Mouse (Mus musculus) kidney, postnatal 36 days (tissue): Measurements from ENCODE around the gene Sprtn.

Source experiments
- DNase-seq, 2 experiments: peaks; one replicate each; pipeline ENCODE4 v3.0.0; 2021 to 2022; ENCODE audit warnings: mixed read lengths in 2 of 2

Gene Sprtn

GRCm38 (mm10) chr8:124905482-124905881 lies 7.8 kb downstream of the Sprtn start:
- DNase-seq: no peak

- peak in 1 of 2 experiments; percentile 14 for DNase-seq
These were observed 12.2 kb downstream of the Sprtn start for GRCm38 (mm10) chr8:124909936-124910335.

GRCm38 (mm10) chr8:124910349-124910748 lies 12.7 kb downstream of the Sprtn start:
- no peak for DNase-seq

GRCm38 (mm10) chr8:124911938-124912872 lies 14.5 kb downstream of the Sprtn start:
- peak; percentile 63 to 69 for DNase-seq

- peak; percentile 47 to 55 for DNase-seq
These were observed 16.4 kb downstream of the Sprtn start for GRCm38 (mm10) chr8:124914061-124914460.

- no peak for DNase-seq
These were observed 20.2 kb downstream of the Sprtn start for GRCm38 (mm10) chr8:124917741-124918484.

- DNase-seq: peak in 1 of 2 experiments; percentile 32
These were observed 23.9 kb downstream of the Sprtn start for GRCm38 (mm10) chr8:124921369-124922279.

- no peak for DNase-seq
These were observed 24.9 kb downstream of the Sprtn start for GRCm38 (mm10) chr8:124922490-124923089.

GRCm38 (mm10) chr8:124923971-124924652 lies 26.4 kb downstream of the Sprtn start:
- DNase-seq: peak; percentile 11 to 41

- DNase-seq: no peak
These were observed 28.0 kb downstream of the Sprtn start for GRCm38 (mm10) chr8:124925544-124926266.

GRCm38 (mm10) chr8:124926351-124926771 lies 28.7 kb downstream of the Sprtn start:
- DNase-seq: peak in 1 of 2 experiments; percentile 56

GRCm38 (mm10) chr8:124929006-124929405 lies 31.3 kb downstream of the Sprtn start:
- no peak for DNase-seq

- peak in 1 of 2 experiments; percentile 39 for DNase-seq
These were observed 32.4 kb downstream of the Sprtn start for GRCm38 (mm10) chr8:124930086-124930485.

- DNase-seq: no peak
These were observed 33.0 kb downstream of the Sprtn start for GRCm38 (mm10) chr8:124930649-124931048.

- DNase-seq: no peak
These were observed 34.7 kb downstream of the Sprtn start for GRCm38 (mm10) chr8:124932435-124932834.

GRCm38 (mm10) chr8:124935116-124935515 lies 37.4 kb downstream of the Sprtn start:
- DNase-seq: no peak

- no peak for DNase-seq
These were observed 39.0 kb downstream of the Sprtn start for GRCm38 (mm10) chr8:124936699-124937098.

GRCm38 (mm10) chr8:124937293-124937692 lies 39.6 kb downstream of the Sprtn start:
- no peak for DNase-seq

GRCm38 (mm10) chr8:124943801-124944200 lies 46.1 kb downstream of the Sprtn start:
- DNase-seq: no peak

- DNase-seq: no peak
These were observed 46.7 kb downstream of the Sprtn start for GRCm38 (mm10) chr8:124944406-124944805.
